27 mouse cellular contexts compared by ENCODE assay signal in the genomic region with DNA sequence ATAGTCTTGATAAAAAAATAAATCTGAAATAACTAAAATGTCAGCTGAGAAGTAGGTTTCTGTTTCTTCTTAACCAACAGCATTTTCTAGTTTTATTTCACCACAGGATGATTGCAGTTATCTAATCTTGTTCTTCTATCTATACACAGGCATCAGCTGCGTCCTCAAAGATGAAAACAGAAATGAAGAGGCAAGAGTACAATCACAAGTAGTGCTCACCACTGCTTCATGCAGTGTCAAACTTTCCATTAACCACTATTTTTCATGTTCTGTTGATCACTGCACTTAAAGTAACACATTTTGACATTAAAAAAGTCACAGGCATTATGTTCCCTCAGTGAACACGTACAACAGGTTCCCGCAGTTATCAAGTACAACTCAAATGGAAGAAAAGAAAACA. TPM values are rescaled to one million over a fixed set of nuclear protein-coding genes. Genes with fewer than 3 reads are reported as not detected.
DNase-seq lines count a peak whose midpoint lies in the region; ATAC-seq lines count a peak whose summit lies in the region.
"Had no signal": no experiment of that assay in that cellular context is flagged by ENCODE, and none has a peak within 500 bp of the region (broad histone marks: within the 10 kb centered on the region; RNA-seq: fewer than 3 reads in every experiment).

No protein-coding gene starts in this region.

- H3K27me3 ChIP-seq in liver, embryonic 11.5 days (replicated peaks; ENCODE audit: control insufficient read depth, insufficient read depth, low read length) = no peaks in the 10 kb centered on the region
- H3K27me3 ChIP-seq: CH12.LX; embryonic facial prominence, embryonic 13.5 days; embryonic facial prominence, embryonic 15.5 days; forebrain, embryonic 12.5 days; forebrain, embryonic 15.5 days; Patski had no signal

- no peaks in the 10 kb centered on the region for H3K4me1 ChIP-seq in liver, embryonic 11.5 days (replicated peaks; ENCODE audit: control insufficient read depth, insufficient read depth, low read length)
- H3K4me1 ChIP-seq: embryonic facial prominence, embryonic 13.5 days; embryonic facial prominence, embryonic 15.5 days; forebrain, embryonic 10.5 days; forebrain, embryonic 12.5 days had no signal

- no peak overlapping the region for H3K4me2 ChIP-seq in liver, embryonic 11.5 days
- H3K4me2 ChIP-seq: embryonic facial prominence, embryonic 13.5 days; embryonic facial prominence, embryonic 15.5 days; forebrain, embryonic 12.5 days; forebrain, embryonic 15.5 days had no signal

- WGBS in liver, embryonic 11.5 days = 95% methylated on average over 3 of the region's 3 CpGs

- no peak overlapping the region for H3K9ac ChIP-seq in liver, embryonic 11.5 days (ENCODE audit: low read depth, low read length)
- H3K9ac ChIP-seq: embryonic facial prominence, embryonic 13.5 days; embryonic facial prominence, embryonic 15.5 days; forebrain, embryonic 12.5 days; forebrain, embryonic 15.5 days; forebrain, postnatal 0 days had no signal

- no peak overlapping the region for H3K4me3 ChIP-seq in liver, embryonic 11.5 days (ENCODE audit: low read depth, low read length)
- H3K4me3 ChIP-seq: embryonic facial prominence, embryonic 13.5 days; embryonic facial prominence, embryonic 15.5 days; erythroblast, embryonic 14.5 days; forebrain, embryonic 10.5 days; forebrain, embryonic 12.5 days; forebrain, embryonic 15.5 days had no signal

- H3K36me3 ChIP-seq in liver, embryonic 11.5 days (ENCODE audit: control insufficient read depth, insufficient read depth, low read length) = no peaks in the 10 kb centered on the region
- H3K36me3 ChIP-seq: forebrain, embryonic 12.5 days had no signal

- ATAC-seq in activated CD4-positive, CD25-positive, alpha-beta regulatory T cell, adult 4 months = peak; percentile 83
- ATAC-seq in inflammation-experienced regulatory T-cells, adult 6 months = peak; percentile 83
- ATAC-seq in liver, embryonic 11.5 days (replicated peaks; ENCODE audit: low FRiP score) = no peak
- ATAC-seq: forebrain, embryonic 15.5 days; forebrain, postnatal 0 days; Patski had no signal

- DNase-seq in 416B (ENCODE audit: low read depth) = peak; percentile 4
- peak; percentile 46 for DNase-seq in CD4-positive, CD25-positive, alpha-beta regulatory T cell, adult 2 months (ENCODE audit: low read depth, low spot score)
- DNase-seq in liver, embryonic 11.5 days (ENCODE audit: low spot score) = no peak
- DNase-seq in lung, postnatal 36 days = no peak
- DNase-seq in kidney, postnatal 14 days = no peak
- DNase-seq: adrenal gland, adult 2 months; adrenal gland, postnatal 10 days; adrenal gland, postnatal 25 days; cerebellum, adult 11 months; cerebellum, adult 18-20 months; cerebellum, adult 8-10 months; cerebellum, adult 9-11 months; cerebellum, postnatal 14 days; cerebellum, postnatal 36 days; embryo, embryonic 11 days; forebrain, postnatal 0 days had no signal

- H3K9me3 ChIP-seq in liver, embryonic 11.5 days (ENCODE audit: control insufficient read depth, low read length) = no peaks in the 10 kb centered on the region
- H3K9me3 ChIP-seq: embryonic facial prominence, embryonic 13.5 days; embryonic facial prominence, embryonic 15.5 days; forebrain, embryonic 10.5 days; forebrain, embryonic 12.5 days; forebrain, embryonic 15.5 days; G1E had no signal

- H3K27ac ChIP-seq in liver, embryonic 11.5 days (ENCODE audit: low read depth, low read length) = no peak overlapping the region
- H3K27ac ChIP-seq: embryonic facial prominence, embryonic 13.5 days; embryonic facial prominence, embryonic 15.5 days; forebrain, embryonic 10.5 days; forebrain, embryonic 12.5 days; forebrain, embryonic 15.5 days had no signal

RNA-seq across cellular contexts. Expression of gene Clock, which starts 53.6 kb away (rescaled TPM):
- polyA plus RNA-seq in activated CD4-positive, CD25-positive, alpha-beta regulatory T cell, adult 4 months (2017; shearing (Covaris generic)) = 10 to 100 TPM; 14.0 to 16.6 TPM
- 10 to 100 TPM; 14.9 to 19.4 (median 18.8) TPM for polyA plus RNA-seq in inflammation-experienced regulatory T-cells, adult 6 months (2017; shearing (Covaris generic))
- polyA plus RNA-seq in liver, embryonic 11.5 days (2014; fragmentation: Nextera tagmentation; extraction: Ambion mirVana) = 6.6 and 8.2 TPM in 2 replicates

Comparison
In these comparisons a context has a peak if more than half of its experiments do, and no peak if none do; other contexts are left out.
1. DNase-seq: peak in 416B (single experiment) and CD4-positive, CD25-positive, alpha-beta regulatory T cell, adult 2 months (single experiment); none in liver, embryonic 11.5 days (single experiment), lung, postnatal 36 days (single experiment) and kidney, postnatal 14 days (single experiment).